Mouse (Mus musculus) erythroblast, embryonic 14.5 days (primary cell): ENCODE results near the gene Klhl26.

Source experiments
- GATA1 ChIP-seq: IDR thresholded peaks from 2 replicates; pipeline ENCODE4 v1.6.1; 2012; ENCODE audit warnings: low read length, inconsistent platforms, mixed read lengths
- TAL1 ChIP-seq: IDR thresholded peaks from 3 replicates; pipeline ENCODE4 v1.6.1; 2012; ENCODE audit warnings: low read length, inconsistent platforms, mixed read lengths

DNA sequence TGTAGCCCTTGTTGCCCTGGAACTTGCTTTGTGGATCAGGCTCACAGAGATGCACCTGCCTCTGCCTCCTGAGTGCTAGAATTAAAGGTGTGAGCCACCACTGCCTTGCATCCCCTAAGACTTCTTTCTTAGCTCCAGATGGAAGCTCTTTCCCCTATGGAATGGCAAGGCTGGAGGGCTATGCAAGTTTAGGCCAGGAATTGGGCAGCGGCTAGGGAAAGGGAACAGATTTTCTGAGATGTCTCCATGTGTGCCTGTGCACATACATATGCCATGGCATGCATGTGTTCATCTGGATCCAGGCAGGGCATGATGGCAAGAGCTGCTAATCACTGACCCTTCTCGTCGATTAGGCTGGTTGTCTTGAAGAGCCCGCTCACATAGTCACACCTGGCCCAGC is 11.1 kb downstream of the Klhl26 start:
- TF ChIP-seq TAL1 (no peak), GATA1 (no peak)
